Mouse (Mus musculus) lung, postnatal 25 days (tissue): ENCODE data around the gene Ndufaf7.
A peak's percentile ranks its signal among the peaks of the same experiment; 100 is the strongest.

Experiments
- DNase-seq: peaks from one replicate; pipeline ENCODE4 v3.0.0; 2022; ENCODE audit warnings: low spot score

Gene Ndufaf7

DNA sequence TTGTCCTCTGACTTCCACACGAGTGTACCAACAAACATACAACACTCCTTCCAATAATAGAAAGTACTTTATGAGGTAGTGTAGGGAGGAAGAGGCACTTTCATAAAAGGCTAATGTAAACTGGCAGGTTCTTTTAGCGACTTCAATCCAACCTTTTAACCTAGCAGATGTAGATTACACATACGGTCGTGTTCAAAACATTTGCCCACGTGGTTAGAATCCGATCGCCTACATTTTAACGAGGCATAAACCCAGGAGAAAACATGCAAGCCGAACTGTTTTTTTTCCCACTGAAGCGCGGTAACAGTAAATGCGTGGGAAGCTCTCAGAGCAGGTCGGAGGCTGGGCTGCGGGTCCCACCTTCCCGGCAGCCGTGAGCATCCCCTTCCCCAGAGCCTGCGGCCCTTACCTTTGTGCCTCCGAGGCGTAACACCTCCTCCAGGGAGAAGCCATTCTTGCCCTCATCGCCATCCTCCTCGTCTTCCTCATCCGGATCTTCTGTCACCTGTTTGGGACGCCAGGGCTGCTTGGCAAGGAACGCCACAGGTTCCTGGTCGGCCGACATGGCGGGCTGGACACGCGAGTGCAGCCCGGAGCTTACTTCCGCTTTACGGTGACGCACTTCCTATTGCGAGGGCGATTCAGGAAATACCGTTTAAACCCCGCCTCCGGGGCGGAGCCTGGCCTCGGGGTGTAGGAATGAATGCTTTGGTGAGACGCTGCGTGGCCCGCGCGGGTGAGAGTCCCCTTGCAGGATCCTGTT, at the start of gene Ndufaf7, which contains the start of gene Cebpz:
Gene Ndufaf7 (plus strand): TSS at position 671 of the 763 bp plus-strand sequence.
Gene Cebpz (minus strand): TSS at position 601 of the 763 bp plus-strand sequence.
- DNase-seq, result peak; percentile 97

DNA sequence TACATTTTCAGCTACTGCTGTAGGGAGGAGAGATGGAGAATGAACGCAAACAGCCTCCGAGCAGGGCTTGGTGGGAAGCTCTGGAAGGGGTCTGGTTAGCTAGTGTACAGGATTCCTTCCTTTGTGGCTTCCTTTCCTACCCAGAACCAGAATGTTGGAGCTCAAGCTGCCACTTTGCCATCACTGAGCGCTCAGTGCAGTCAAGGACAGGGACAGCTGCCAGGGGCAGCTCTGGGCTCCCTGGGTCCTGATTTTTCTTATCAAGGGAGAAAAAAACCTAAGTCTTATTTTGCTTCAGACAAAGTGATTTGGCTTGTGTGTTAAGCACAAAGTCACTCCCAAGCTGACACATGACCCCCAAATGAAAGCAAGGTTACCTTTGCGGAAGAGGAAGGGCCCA, 48.4 kb upstream of the Ndufaf7 start:
- no peak for DNase-seq

GRCm38 (mm10) chr17:78889184-78889583, 47.8 kb upstream of the Ndufaf7 start:
- DNase-seq, result no peak

DNA sequence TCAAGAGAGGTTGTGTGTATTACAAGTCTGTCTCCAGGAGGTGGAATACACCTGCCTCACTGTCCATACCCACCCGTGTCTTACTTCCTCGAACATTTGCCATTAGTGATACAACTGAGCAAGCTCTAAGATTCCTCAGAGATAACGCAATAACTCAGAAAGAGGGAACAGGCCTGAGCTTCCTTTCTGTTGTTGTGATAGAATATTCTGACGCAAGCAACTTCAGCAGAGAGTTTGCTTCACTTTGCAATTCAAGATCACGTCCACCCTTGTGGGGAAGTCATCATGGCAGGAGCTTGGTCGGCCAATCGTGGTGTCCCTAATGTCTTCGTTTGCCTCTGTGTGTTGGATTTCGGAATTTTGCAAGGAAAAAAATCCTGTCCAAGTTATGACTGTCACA, 45.9 kb upstream of the Ndufaf7 start:
- DNase-seq, result peak; percentile 21

DNA sequence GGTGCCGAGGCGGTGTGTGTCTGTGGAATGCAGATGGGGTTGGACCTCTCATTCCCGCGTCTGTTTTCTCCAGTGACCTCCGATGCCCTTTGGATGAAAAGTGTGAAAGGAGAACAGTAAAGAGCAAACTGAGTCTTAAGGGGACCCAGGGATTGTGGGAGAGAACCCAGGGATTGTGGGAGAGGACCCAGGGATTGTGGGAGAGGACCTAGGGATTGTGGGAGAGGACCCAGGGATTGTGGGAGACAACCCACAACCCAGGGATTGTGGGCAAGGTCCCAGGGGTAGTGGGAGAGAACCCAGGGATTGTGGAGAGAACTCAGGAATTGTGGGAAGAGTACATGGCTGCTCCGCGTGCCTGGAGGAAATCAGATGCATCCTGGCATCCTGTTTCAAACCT, 41.9 kb upstream of the Ndufaf7 start:
- DNase-seq, result no peak

DNA sequence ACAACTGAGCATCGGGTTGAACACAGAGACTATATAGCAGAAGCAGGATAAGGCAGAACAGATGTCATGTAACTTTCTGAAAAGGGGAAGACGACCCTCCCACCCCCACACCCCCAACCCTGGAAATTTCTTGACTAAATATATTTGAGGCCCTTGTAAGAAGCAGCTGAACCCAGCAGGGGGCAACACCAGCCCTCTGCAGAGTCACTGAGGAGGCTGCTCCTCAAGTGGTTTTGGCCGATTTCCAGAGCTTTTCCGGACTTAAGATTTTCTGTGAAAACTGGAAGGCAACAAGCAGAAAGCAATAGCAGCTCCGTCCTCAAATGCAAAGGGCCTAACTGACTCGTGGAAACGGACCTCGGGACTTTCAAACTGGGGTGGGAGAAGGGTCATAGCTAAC, 41.5 kb upstream of the Ndufaf7 start:
- DNase-seq, result peak; percentile 48

DNA sequence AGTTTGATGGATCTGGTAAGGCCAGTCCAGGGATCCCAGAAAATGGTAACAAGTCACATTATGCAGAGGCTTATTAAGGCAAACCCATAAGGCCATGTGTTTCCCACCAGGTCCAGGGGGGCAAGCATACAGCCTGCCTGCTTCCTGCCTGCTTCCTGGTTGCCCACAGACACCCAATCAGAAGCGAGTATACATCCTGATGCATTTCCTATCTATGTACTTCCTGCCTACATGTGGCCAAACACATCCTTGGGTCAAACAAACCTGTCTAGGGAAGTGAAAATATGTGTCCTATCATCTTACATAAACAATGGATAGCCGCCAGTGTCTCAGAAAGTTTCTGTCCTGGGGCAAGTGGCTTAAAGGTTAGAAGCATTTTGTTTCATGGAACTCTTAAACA, 33.8 kb upstream of the Ndufaf7 start:
- no peak for DNase-seq

- DNase-seq, result no peak
These were observed 30.0 kb upstream of the Ndufaf7 start, which contains the start of gene Sult6b1 for GRCm38 (mm10) chr17:78906892-78907291. Sult6b1 (minus strand) TSS chr17:78906992.

- no peak for DNase-seq
These were observed 27.6 kb upstream of the Ndufaf7 start for GRCm38 (mm10) chr17:78909374-78909773.

DNA sequence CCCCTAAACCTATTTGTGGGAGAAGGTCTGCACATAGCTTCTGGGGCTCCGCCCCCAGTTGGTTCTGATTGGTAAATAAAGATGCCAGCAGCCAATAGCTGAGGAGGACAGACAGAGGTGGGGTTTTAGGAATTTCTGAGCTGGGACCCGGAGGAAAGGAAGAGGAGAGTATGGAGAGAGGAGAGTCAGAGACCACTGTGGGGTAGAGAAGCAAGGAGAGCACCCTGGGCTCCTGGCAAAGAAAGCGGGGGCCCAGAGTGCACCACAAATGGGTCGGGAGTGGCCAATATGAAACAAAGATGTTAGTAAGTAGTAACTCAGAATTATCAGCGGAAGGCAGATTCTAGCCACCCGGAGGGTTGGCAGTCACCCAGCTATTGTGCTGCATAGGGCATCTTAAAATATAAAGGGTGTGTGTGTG, 24.1 kb upstream of the Ndufaf7 start:
- DNase-seq, result no peak

DNA sequence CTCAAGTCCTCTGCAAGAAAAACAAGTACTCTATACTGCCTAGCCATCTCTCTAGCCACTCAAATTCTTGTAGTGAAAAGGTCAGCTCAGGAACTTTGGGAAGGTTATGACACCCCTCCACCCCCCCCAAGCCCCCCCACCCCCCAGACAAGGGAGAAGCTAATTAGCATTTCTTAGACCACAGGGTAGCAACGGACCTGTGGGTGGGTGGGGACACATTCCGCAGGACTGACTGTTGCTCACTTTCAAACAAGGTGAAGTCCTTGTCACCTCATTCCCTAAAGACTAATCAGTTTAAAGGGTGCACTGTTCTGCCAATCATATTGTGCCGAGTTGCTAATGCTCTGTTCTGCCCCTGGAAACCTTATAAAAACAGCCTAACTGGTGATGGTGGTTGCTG, 23.0 kb upstream of the Ndufaf7 start:
- DNase-seq, result no peak

- DNase-seq, result no peak
These were observed 21.2 kb upstream of the Ndufaf7 start for GRCm38 (mm10) chr17:78915772-78916171.

- peak; percentile 89 for DNase-seq
These were observed 20.5 kb upstream of the Ndufaf7 start, which contains the start of gene Cebpzos for GRCm38 (mm10) chr17:78916369-78916813. Cebpzos (plus strand) TSS chr17:78916500.

GRCm38 (mm10) chr17:78916899-78917298, 20.0 kb upstream of the Ndufaf7 start:
- DNase-seq, result no peak

GRCm38 (mm10) chr17:78917696-78918095, 19.2 kb upstream of the Ndufaf7 start:
- no peak for DNase-seq

DNA sequence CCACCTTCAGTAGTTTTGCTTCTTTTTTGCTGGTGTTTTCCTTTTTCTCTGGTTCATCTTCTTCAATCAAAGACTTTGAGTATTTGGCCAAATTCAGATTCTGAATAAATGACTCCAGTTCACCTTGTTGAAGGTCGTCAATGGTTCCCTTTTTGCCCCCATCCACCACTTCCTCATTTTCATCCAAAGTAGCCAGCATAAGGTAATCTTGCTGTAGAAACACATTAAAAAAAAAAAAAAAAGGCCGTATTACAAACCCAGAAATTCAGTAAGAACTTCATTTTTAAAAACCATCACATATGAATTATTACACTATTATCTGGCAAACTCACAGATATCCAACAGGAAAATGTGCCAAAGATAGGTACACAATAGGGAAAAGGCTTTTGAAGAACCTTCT, 1.1 kb upstream of the Ndufaf7 start:
- DNase-seq, result no peak

- no peak for DNase-seq
These were observed 405 bp downstream of the Ndufaf7 start for GRCm38 (mm10) chr17:78937229-78937853.

- DNase-seq, result no peak
These were observed 2.0 kb downstream of the Ndufaf7 start for GRCm38 (mm10) chr17:78938927-78939326.

DNA sequence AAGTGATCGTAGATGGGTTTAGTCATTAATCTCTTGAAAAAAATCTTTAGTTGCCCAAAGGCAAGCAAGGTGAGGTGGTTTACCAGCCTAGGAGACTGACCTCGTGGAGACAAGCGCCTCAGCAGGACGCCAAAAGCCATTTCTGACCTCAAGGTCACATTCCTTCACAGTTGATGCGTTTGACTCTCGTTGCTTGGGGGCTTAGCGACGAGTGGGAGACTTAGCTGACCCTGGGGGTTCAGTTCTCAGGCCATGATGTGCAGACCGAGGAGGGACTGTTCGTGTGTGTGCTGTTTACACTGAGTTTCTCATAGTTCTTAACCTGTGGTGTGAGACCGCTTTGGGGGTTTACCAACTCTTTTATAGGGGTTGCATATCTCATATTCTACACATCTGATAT, 5.6 kb downstream of the Ndufaf7 start:
- DNase-seq, result no peak

- no peak for DNase-seq
These were observed 14.3 kb downstream of the Ndufaf7 start for GRCm38 (mm10) chr17:78951225-78951624.

DNA sequence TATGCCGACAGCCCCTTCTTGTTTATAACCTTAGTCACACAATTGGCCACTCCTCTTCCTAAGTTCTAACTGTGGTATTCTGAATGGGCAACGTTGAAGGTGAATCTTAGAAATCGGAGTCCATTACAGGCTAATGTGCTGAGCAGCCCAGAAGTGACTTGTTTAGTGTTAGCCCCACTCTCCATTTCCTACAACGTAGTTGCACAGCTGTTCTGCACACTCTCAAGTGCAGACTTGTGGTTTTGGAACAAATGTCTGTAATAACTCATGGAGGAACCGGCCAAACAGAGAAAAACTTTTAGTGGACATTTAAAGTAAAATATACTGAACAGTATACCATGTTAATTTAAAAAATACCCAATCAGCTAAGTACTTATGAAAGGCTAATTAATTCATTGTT, 15.1 kb downstream of the Ndufaf7 start:
- no peak for DNase-seq

DNA sequence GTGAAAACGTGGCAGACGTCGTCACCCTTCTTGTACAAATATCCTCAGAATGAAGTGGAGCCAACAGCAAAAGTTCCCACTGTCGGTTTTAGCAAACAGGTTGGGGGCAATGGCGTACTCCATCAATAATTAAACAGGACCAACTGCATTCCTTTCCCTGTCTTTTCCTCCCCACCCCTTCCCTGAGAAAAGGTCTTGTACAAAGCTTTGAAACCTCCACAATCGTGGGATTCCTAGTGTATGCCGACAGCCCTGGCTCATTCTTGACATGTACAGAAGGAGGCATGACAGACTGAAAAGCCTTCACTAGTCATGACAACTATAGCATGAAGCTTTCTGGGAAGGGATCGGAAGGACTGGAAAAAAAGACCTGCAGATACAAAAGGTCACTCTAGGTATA, 16.3 kb downstream of the Ndufaf7 start:
- peak; percentile 10 for DNase-seq

- DNase-seq, result no peak
These were observed 22.5 kb downstream of the Ndufaf7 start for GRCm38 (mm10) chr17:78959473-78959872.
